Mouse (Mus musculus): Measurements from ENCODE around the gene Adamts16.
A peak's percentile ranks its signal among the peaks of the same experiment; 100 is the strongest.

Gene Adamts16

GRCm38 (mm10) chr13:70707158-70707854 lies 134.3 kb downstream of the Adamts16 start:
- DNase-seq, result no peak

DNA sequence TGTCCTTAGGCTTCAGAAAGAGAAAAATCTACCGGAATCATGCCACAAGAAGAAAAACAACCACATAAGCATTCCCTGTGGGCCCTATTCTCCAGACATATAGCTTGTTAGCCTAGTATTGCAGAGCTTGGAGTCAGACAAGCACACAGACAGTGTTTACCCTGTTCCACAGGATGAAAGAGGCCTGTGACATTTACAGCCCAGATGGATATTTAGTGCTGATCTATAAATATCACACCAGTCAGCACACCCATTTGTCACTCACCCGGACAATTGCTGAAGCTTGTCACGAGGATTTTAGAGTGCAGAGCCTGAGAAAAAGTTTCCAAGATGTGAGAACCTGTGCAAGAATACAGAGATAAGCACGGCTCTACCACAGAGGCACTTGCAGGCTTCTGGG lies 138.7 kb downstream of the Adamts16 start:
- no peak for DNase-seq

- DNase-seq, result peak; percentile 48
These were observed 142.7 kb downstream of the Adamts16 start for GRCm38 (mm10) chr13:70698812-70699387.

DNA sequence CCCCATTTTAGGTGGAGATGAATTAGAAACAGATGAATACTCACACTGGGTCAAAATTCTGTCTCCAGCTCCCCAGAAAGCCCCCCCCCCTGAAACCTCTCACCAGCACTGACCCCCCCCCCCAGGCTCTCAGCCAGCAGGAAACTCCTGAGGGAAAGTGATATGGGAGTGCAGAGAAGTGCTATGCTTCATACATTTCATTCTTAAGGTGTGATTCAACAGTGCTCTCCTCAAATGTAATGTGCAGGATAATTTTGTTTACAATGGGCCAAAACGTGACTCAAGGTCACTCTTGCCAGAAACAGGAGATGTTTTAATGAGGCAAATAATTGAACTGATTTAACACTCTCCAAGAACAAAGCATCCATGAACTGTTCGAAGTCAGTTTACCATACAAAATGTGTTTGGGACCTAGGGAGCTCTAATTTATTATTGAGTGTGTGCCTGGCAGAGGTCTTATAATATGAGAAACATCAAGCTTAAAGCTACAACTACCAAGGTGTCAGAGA lies 152.1 kb downstream of the Adamts16 start:
- DNase-seq, result no peak

- no peak for DNase-seq
These were observed 155.8 kb downstream of the Adamts16 start for GRCm38 (mm10) chr13:70685825-70686224.

- DNase-seq, result no peak
These were observed 156.5 kb downstream of the Adamts16 start for GRCm38 (mm10) chr13:70684976-70685609.

- DNase-seq, result no peak
These were observed 160.0 kb downstream of the Adamts16 start for GRCm38 (mm10) chr13:70681411-70682183.

DNA sequence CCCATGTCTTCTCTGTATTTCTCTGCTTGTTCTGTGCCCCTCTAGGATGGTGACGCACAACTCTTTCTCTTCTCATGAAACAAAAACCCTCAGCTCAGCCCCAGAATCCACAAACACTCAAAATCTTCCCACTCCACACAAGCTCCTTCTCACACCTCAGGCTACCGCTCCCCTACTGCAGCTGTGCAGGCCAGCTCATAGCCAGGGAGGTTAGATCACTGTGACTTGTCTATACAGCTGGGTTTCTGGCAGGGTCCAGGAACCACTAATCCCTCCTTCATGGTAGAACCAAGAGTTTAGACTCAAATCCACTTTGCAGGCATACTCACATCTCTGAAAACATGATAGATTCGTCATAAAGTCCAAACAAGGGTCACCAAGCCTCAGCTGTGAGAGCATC lies 161.3 kb downstream of the Adamts16 start:
- DNase-seq, result no peak

Measured in right cerebral cortex, adult 18-20 months (tissue).